Mouse (Mus musculus) lung, postnatal 0 days (tissue): Measurements from ENCODE around the gene Mrnip. TPM values are rescaled to one million over a fixed set of nuclear protein-coding genes. Genes with fewer than 3 reads are reported as not detected.
A peak's percentile ranks its signal among the peaks of the same experiment; 100 is the strongest.

Experiments
- ATAC-seq: fragments of 200-750 bp; cut with Nextera tagmentation; 2 replicates; pipeline ENCODE4 v1.8.0; 2017; ENCODE audit warnings: moderate library complexity
- DNase-seq: peaks from one replicate; pipeline ENCODE4 v3.0.0-alpha.2; 2016; ENCODE audit warnings: low spot score
- H3K27ac ChIP-seq: fragments of 300-500 bp; sonication (generic); 2 replicates; pipeline ENCODE4 v1.5.1; 2014; ENCODE audit warnings: antibody characterized with exemption, mild to moderate bottlenecking, low read length, mixed read lengths
- H3K27me3 ChIP-seq: fragments of 300-500 bp; sonication (generic); replicated peaks from 2 replicates; pipeline ENCODE4 v1.6.1; 2014; ENCODE audit warnings: low read length, mixed read lengths; ENCODE audit not compliant: insufficient read depth
- H3K36me3 ChIP-seq: fragments of 300-500 bp; sonication (generic); 2 replicates; pipeline ENCODE4 v1.6.1; 2014; ENCODE audit warnings: low read length, mixed read lengths; ENCODE audit not compliant: insufficient read depth
- H3K4me1 ChIP-seq: fragments of 300-500 bp; sonication (generic); 2 replicates; pipeline ENCODE4 v1.6.1; 2014; ENCODE audit warnings: antibody characterized with exemption, low read depth, low read length, mixed read lengths; ENCODE audit not compliant: insufficient read depth
- H3K4me2 ChIP-seq: fragments of 300-500 bp; sonication (generic); replicated peaks from 2 replicates; pipeline ENCODE4 v1.6.1; 2014; ENCODE audit warnings: low read depth, mild to moderate bottlenecking, low read length, moderate library complexity, mixed read lengths
- H3K4me3 ChIP-seq: fragments of 300-500 bp; sonication (generic); 2 replicates; pipeline ENCODE4 v1.5.1; 2014; ENCODE audit warnings: low read depth, low read length
- H3K9ac ChIP-seq: fragments of 300-500 bp; sonication (generic); replicated peaks from 2 replicates; pipeline ENCODE4 v1.6.1; 2014; ENCODE audit warnings: low read depth, mild to moderate bottlenecking
- H3K9me3 ChIP-seq: fragments of 300-500 bp; sonication (generic); 2 replicates; pipeline ENCODE4 v1.6.1; 2016; ENCODE audit warnings: low read length, mixed read lengths
- CTCF ChIP-seq: IDR thresholded peaks from 2 replicates; pipeline ENCODE4 v1.5.1; 2016; ENCODE audit warnings: antibody characterized with exemption, mild to moderate bottlenecking
- EP300 ChIP-seq: IDR thresholded peaks from 2 replicates; pipeline ENCODE4 v1.6.1; 2016; ENCODE audit warnings: antibody characterized with exemption, mild to moderate bottlenecking, control low read depth
- WGBS: fragments of 180-500 bp; shearing (Covaris S2); extraction: QIAGEN DNeasy Blood & Tissue Kit; methylation state at CpG from one replicate; pipeline ENCODE4 v1.1.7; 2014; 5-methylcytosine and 5-hydroxymethylcytosine counted together
- polyA plus RNA-seq: library from polyadenylated mRNA; unstranded; fragments of >200 nt; fragmentation: Nextera tagmentation; extraction: Ambion mirVana; gene quantifications from 2 replicates; pipeline ENCODE4 v1.2.1, GENCODE M21; 2015

Gene Mrnip
- polyA plus RNA-seq, 1 experiment from 2014 or later: 9.0 TPM

- Histone ChIP-seq H3K27ac (peak overlapping the region; percentile 81), H3K27me3 (no peaks in the 10 kb centered on the region), H3K4me2 (peak overlapping the region; percentile 99), H3K9me3 (no peaks in the 10 kb centered on the region), H3K4me1 (peaks cover 29% of the 10 kb centered on the region; the same call in 1 of the 2 replicates), H3K36me3 (0 out of 2 replicates have a peak, but pooled peaks cover under 1% of the 10 kb centered on the region), H3K9ac (peak overlapping the region; percentile 91; the same call in 1 of the 2 replicates), H3K4me3 (peak overlapping the region; percentile 71)
- TF ChIP-seq EP300 (no peak), CTCF (no peak)
- 25% methylated on average over 2 of the region's 2 CpGs for WGBS
- ATAC-seq: no peak
- DNase-seq: no peak
Measured at GRCm38 (mm10) chr11:50226406-50226805, 52.2 kb downstream of the Mrnip start.

- Histone ChIP-seq H3K9me3 (no peaks in the 10 kb centered on the region), H3K4me1 (peaks cover 29% of the 10 kb centered on the region; the same call in 1 of the 2 replicates), H3K27me3 (no peaks in the 10 kb centered on the region), H3K36me3 (0 out of 2 replicates have a peak, but pooled peaks cover 9% of the 10 kb centered on the region), H3K4me3 (no peak overlapping the region), H3K27ac (peak overlapping the region; percentile 81), H3K4me2 (peak overlapping the region; percentile 99), H3K9ac (no peak overlapping the region)
- ATAC-seq (no peak), DNase-seq (peak; percentile 48)
- TF ChIP-seq CTCF (no peak), EP300 (no peak)
- 56% methylated on average over 3 of the region's 3 CpGs for WGBS
Measured at GRCm38 (mm10) chr11:50227226-50227625, 53.0 kb downstream of the Mrnip start.

GRCm38 (mm10) chr11:50227736-50228135 lies 53.5 kb downstream of the Mrnip start:
- no peak overlapping the region for H3K9ac ChIP-seq
- H3K9me3 ChIP-seq: no peaks in the 10 kb centered on the region
- no peak for ATAC-seq
- DNase-seq: no peak
- no peaks in the 10 kb centered on the region for H3K27me3 ChIP-seq
- H3K27ac ChIP-seq: 0 out of 2 replicates have a peak overlapping the region, but pooled peaks have one; percentile 10
- H3K36me3 ChIP-seq: peaks cover 14% of the 10 kb centered on the region; the same call in 1 of the 2 replicates
- WGBS: 68% methylated on average over 4 of the region's 4 CpGs
- H3K4me1 ChIP-seq: peaks cover 29% of the 10 kb centered on the region; the same call in 1 of the 2 replicates
- 0 out of 2 replicates have a peak overlapping the region, but pooled peaks have one; percentile 8 for H3K4me2 ChIP-seq
- H3K4me3 ChIP-seq: no peak overlapping the region
- no peak for TF ChIP-seq CTCF
- no peak for TF ChIP-seq EP300

GRCm38 (mm10) chr11:50228772-50229171 lies 54.5 kb downstream of the Mrnip start:
- Histone ChIP-seq H3K4me3 (no peak overlapping the region), H3K9me3 (no peaks in the 10 kb centered on the region), H3K9ac (no peak overlapping the region), H3K36me3 (peaks cover 24% of the 10 kb centered on the region; the same call in 1 of the 2 replicates), H3K4me1 (peaks cover 29% of the 10 kb centered on the region; the same call in 1 of the 2 replicates), H3K4me2 (no peak overlapping the region), H3K27ac (no peak overlapping the region), H3K27me3 (no peaks in the 10 kb centered on the region)
- no peak for DNase-seq
- TF ChIP-seq CTCF (no peak), EP300 (no peak)
- no peak for ATAC-seq
- WGBS: 33% methylated on average over 3 of the region's 3 CpGs

- DNase-seq (peak; percentile 55), ATAC-seq (no peak)
- 55% methylated on average over 7 of the region's 7 CpGs for WGBS
- no peak overlapping the region for H3K4me3 ChIP-seq
- H3K36me3 ChIP-seq: peaks cover 26% of the 10 kb centered on the region; the same call in 1 of the 2 replicates
- no peak overlapping the region for H3K27ac ChIP-seq
- TF ChIP-seq EP300: no peak
- no peak for TF ChIP-seq CTCF
- no peak overlapping the region for H3K9ac ChIP-seq
- no peaks in the 10 kb centered on the region for H3K9me3 ChIP-seq
- peaks cover 26% of the 10 kb centered on the region; the same call in 1 of the 2 replicates for H3K4me1 ChIP-seq
- no peak overlapping the region for H3K4me2 ChIP-seq
- H3K27me3 ChIP-seq: no peaks in the 10 kb centered on the region
Measured at GRCm38 (mm10) chr11:50229252-50229910, 55.1 kb downstream of the Mrnip start.

- Histone ChIP-seq H3K9me3 (no peaks in the 10 kb centered on the region), H3K9ac (no peak overlapping the region), H3K36me3 (peaks cover 34% of the 10 kb centered on the region; the same call in 1 of the 2 replicates), H3K4me3 (0 out of 2 replicates have a peak overlapping the region, but pooled peaks have one; percentile 2), H3K27me3 (no peaks in the 10 kb centered on the region), H3K4me1 (peaks cover 26% of the 10 kb centered on the region; the same call in 1 of the 2 replicates), H3K27ac (no peak overlapping the region), H3K4me2 (peak overlapping the region; percentile 50)
- peak; percentile 23; the same call in 1 of the 2 replicates for ATAC-seq
- WGBS: 46% methylated on average over 45 of the region's 45 CpGs
- TF ChIP-seq EP300: no peak
- TF ChIP-seq CTCF: no peak
- no peak for DNase-seq
Measured at GRCm38 (mm10) chr11:50230481-50231304, 56.4 kb downstream of the Mrnip start.
